Mouse (Mus musculus) cerebellum, postnatal 14 days (tissue): ENCODE results near the gene Hoxd13.

Experiments
- DNase-seq, 2 experiments: peaks; one replicate each; pipeline ENCODE4 v3.0.0; 2021; ENCODE audit warnings: mixed read lengths in 2 of 2

The Hoxd13 gene

DNA sequence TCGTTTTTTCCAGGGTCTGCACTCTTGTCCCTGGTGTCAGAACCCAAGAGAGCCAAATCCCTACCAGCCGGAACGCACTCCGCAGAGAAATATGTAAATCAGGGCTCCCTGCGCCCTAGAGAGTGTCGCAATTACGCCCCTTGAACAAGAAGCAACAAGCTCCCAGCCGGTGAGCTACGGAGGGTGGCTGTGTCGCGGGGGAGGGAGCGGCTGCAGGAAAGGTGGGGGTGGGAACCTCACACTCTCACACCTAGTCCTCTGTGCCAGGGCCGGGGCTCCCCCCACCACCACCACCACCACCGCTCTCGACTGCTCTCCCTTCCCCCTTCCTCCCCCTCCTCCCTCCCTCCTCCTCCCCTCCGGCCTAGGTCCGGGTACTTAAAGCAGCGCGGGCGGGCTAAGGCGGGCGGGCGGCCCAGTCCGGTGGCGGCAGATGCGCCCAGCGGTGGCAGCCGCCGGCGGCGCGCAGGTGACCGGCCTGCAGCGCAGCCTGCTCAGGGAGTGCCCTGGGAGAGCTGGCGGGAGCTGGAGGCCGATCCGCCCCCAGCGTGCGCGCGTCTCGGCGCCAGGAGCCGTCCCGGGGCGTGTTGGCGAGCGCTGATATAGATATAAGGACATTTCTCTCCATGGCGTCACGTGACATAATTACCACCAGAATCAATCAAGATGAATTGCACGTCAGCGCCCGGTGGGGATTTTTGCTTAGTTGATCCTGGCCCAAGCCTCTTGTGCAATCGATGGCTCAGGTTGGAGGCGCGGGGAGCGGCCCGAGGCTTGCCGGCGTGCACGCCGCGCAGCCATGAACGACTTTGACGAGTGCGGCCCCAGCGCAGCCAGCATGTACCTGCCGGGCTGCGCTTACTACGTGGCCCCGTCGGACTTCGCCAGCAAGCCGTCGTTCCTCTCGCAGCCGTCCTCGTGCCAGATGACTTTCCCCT lies 13.8 kb downstream of the Hoxd13 start:
- DNase-seq = no peak

DNA sequence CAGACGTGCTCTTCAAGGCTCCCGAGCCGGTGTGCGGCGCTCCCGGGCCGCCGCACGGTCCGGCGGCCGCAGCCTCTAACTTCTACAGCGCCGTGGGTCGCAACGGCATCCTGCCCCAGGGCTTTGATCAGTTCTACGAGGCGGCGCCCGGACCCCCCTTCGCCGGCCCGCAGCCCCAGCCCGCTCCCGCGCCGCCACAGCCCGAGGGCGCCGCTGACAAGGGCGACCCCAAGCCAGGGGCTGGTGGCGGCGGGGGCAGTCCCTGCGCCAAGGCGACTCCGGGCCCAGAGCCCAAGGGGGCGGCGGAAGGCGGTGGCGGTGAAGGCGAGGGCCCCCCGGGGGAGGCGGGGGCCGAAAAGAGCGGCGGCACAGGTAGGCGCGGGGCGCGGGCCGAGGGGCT lies 14.7 kb downstream of the Hoxd13 start:
- DNase-seq = no peak

DNA sequence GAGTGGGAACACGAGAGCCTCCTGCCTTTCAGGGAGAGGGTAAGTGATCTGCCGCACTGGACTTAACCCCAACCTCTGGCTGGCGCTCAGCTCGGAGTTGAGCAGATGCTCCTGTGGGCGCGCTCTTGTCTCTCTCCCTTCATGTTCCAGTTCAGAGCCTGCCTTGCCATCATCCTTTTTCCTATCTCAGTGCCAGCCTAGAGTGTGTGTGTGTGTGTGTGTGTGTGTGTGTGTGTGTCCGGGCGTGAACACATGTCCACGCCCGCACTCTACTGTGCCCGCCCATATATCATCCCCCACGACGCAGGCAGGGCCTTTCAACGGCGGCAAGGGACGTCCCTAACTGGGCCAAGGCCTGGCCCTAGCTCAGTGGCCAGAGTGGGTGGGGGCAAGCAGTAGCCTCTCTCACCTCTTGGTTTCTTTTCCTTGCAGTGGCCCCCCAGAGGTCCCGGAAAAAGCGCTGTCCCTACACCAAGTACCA lies 15.4 kb downstream of the Hoxd13 start:
- no peak for DNase-seq

DNA sequence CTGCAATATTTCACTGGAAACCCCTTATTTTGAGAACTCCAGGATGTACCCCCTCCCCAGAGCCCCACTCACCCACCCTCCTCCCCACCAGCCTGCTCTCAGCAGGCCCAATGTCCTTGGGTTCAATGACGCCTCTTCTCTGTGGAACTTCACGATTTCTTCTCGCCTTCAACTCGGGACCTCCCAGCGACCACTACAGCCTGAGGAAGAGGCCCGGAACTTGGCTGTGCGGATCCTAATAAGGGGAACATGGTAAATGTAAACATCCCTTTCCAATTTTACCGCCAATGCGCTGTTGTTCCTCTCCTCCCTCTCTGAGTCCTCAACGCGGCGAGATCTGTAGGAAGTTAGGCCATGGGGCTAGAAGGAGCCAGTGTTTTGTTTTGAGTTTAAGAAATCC lies 16.0 kb downstream of the Hoxd13 start:
- DNase-seq = no peak

DNA sequence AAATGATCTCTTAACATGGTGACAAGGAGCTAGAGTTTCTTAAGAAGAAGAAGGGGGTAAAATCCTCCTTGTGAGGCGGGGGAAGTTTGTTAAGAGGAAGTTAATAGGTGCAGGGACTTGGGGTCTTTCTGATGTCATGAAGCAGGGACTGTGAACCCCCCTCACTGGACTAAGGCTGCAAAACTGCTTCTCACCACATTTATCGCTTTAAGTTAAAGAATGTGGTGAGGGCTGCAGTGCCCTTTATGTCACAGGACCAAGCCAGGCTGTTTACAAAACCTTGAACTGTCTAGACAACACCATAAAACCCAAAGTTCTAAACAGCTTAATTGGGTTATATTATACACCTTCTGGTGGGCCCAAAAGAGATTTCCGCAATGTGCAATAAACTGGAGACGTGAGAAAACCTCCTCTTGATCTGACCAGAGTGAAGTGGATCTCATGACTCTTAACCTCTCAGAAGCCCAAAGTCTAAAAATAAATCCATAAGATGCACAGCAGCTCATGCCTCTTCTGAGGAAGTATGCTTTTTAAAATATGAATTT lies 17.0 kb downstream of the Hoxd13 start:
- DNase-seq = no peak

DNA sequence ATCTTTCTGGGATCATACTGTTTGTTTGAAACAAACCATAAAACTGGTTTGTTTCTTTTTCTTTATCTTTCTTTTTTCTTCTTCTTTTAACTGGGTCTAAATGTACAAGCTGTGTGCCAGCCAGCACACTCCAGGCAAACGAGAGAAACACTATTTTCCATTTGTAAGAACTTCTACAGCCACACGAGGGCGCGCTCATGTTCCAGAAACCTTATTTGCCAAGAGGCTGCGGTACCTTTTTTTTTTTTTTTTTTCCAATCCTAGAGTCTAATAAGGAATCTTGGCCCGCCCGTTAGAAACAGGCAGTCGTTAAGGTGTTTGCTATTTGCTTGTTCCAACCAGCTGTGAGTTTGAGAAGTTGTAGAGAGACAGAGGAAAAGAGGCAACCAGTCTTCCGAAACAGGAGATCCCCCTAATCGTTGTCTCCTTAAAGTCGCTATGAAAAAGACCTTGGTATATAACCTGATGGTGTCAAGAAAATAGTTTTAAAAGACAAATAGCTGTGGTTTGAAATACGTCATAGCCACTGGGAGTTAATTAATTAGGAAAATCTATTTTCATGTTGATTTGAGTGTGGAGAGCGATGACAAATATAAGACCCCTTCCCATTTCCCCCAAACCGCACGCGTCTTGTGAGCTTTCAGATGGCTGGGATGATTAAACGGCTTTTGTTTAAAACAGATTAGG lies 18.3 kb downstream of the Hoxd13 start:
- DNase-seq = peak in 1 of 2 experiments; percentile 73

DNA sequence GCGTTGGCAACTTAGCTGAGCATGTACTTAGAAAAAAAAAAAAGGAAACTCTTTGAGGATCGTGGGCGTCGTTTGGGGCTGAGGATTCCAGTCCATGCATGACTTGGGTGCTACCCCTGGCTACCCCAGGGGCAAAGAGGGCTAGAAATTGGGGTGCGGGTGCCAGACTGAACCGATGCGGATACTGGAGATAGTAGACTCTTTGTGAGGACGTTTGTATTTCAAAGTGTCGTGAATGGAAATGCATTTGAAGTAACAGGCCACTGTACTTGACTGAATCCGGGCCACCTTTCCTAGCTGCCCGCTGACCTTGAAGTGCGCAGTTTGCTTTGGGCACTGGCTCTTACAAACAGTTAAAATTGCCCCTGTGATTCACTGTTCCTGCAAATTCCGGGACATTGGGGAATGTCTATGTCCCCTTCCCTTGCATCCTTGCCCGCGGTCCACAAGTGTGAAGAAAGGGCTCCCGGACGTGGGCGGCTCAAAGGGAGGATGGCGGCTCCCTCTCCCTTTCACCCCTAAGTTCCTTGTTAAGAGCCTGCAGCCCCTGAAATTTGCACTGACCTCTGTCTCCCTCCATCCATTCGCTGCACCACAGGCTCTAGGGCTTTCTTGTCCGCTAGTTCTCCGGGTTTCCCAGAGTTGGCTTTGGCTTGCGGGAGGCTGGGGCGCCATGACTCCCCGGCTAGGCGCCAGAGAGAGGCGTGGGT lies 19.0 kb downstream of the Hoxd13 start:
- DNase-seq = no peak

GRCm38 (mm10) chr2:74687698-74688555 lies 19.8 kb downstream of the Hoxd13 start:
- no peak for DNase-seq

DNA sequence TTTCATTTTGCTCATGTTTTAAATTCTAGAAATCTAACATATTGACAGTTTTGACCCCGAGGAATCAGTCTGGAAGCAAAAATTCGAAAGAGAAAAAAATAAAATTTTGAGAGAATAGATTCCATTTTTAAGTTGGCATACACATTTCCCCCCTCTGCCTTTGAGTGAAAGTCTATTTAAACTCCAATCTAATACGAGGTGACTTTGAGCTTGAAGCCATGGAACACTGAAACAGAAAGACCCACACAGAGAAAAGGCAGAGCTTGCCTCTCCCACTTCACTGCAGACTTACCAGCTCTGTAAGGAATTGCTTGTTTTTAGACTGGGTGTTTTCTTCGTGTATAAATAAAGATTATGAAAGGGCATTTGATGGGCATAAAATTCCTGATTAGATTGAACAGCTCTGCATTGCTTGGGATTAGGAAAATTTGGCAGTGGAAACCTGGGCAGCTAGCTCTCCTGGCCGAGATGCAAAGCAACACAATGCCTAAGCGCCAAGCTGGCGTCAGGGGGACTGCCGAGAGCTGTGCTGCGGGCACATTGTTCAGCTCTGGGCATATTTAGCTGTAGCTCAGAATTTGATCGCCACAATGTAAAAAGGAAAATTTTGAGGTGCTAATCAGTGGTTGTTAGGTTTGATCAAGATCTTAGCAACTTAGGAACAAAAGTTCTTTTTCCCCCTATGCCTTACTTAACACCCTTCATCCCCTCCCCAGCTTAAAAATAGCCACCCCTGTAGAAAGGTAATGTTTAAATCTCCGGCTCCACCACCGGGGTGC lies 20.9 kb downstream of the Hoxd13 start:
- no peak for DNase-seq

- DNase-seq = no peak
These were observed 21.6 kb downstream of the Hoxd13 start for GRCm38 (mm10) chr2:74689574-74690337.

- DNase-seq = no peak
These were observed 22.2 kb downstream of the Hoxd13 start for GRCm38 (mm10) chr2:74690338-74690716.

DNA sequence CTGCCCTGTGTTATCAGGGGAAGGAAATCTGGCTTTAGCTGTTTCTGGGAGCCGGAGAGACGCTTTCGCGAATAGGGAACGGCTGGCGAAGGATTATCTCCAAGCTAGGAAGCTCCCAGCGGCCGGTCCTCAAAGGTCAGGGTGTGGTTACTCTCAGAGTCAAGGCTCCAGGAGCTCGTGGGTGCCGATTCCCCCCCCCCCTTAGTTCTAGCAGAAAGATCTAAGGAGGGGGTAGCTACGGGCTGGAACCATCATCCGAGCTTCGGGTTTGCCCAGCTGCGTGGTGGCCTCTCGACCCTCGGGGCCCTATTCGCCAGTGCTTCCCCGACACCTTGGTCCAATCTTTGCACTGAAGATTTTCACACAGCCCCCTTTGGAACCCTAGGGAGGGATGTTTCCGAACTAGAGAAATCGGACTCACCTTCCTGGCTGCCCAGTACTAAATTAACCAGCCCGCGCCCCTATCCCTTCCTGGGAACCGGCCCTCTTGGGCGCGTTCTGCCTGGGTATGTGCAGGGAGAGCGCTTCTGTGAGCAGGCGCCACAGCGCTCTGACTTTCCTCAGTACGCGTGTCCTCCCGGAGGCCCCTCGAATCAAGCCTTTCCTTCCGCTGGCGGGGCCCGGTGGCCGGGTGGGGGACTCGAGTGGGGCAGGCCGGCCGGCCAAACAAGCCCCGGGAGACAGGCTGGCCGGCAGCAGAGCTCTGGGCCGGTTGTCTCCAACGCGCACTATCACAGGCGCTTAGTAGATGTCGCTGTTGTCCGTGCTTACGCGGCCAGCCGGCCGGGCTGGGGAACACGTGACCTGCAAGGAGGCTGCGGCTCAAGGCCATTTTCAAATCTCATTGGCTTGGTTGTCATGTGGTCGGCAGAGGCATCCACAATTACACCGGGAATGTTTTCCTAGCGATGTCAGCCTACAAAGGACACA lies 23.2 kb downstream of the Hoxd13 start, which contains the start of gene Hoxd10:
TSS of gene Hoxd10 (plus strand) at position 903 of the 930 bp plus-strand sequence.
- DNase-seq = no peak

GRCm38 (mm10) chr2:74691995-74692807 lies 24.1 kb downstream of the Hoxd13 start:
- no peak for DNase-seq

DNA sequence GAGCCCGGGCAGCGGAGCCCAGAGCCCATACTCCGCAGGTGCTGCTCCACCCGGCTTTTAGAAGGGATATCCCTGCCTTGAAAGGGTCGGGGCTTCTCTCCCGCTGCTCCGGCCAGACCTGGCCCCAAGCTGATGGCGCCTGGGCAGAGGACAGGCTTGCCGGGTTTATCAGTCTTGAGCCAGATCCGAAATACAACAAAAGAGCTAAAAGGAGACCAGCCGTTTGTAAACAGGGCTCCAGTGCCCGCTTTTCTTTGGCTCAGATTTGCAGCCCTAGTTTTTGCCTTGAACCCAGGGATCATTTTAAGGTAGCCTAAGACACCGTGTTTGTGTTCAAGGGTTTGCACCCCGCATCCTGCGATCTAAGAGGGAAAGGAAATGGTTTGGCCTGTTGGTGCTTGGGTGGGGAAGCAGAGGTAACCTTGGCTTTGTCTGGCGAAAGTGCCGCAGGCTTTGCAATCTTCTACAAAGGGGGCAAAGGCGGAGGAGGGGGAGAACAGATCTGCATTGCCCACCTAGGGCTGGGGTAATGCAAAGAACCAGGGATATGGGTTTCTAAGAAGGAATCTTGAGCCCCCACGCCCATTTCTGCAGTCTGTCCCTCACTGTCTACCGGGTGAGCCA lies 24.8 kb downstream of the Hoxd13 start:
- DNase-seq = no peak

- no peak for DNase-seq
These were observed 25.3 kb downstream of the Hoxd13 start for GRCm38 (mm10) chr2:74693432-74693827.

DNA sequence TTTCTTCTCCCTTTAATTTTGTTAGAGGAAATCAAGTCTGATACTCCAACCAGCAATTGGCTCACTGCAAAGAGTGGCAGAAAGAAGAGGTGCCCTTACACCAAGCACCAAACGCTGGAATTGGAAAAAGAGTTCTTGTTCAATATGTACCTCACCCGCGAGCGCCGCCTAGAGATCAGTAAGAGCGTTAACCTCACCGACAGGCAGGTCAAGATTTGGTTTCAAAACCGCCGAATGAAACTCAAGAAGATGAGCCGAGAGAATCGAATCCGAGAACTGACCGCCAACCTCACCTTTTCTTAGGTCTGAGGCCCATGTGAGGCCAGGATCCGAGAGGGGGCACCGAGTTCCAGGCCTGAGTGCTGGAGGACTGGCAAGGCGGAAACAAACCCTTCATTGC lies 26.0 kb downstream of the Hoxd13 start:
- peak in 1 of 2 experiments; percentile 24 for DNase-seq

DNA sequence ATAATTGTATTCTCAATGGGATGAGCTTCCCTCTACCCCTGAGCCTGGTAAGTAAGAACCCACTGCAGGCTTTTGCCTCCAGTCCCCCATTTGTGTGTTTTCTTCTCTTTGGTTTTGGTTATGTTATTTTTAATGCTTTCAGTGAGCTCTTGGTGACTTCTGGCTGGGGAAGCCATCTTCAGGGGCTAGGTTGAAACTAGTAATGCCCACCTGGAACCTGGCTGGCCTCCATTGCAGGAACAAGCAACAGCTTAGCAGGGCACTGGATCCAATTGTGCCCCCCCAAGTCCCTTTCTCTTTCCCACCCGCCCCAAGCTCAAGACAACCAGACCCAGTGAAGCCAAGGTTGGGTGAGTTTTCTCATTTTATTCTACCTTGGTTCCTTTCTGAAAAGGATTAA lies 27.3 kb downstream of the Hoxd13 start:
- no peak for DNase-seq
